Mouse (Mus musculus) lung, postnatal 4 days (tissue): ENCODE measurements around the gene Plekhg4.

Experiments
- DNase-seq, 2 experiments: peaks; one replicate each; pipeline ENCODE4 v3.0.0; 2021

Plekhg4 gene

GRCm38 (mm10) chr8:105373032-105373431 lies at the start of gene Plekhg4:
Plekhg4 (plus strand) TSS chr8:105373274.
- DNase-seq, result no peak

DNA sequence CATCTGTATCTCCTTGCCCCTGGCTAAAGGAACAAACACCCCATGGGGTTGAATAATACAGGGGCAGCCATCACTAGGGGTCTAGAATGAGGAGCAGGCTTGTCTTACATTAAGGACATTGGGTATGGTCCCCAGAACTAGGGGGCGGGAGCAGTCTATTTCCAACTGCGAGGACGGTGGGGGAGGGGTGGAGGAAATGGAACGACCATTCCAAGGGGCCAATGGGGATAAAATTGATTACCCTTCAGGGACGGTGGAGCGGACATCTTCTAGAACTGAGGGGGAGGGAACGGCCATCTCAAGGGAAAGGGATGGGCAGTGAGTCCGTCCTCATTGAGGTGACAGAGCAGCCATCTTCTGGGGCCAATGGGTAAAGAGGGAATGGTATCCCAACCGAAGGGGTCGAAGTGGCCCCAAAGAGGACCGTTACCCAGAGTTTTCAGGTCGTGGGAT lies 47.4 kb upstream of the Plekhg4 start:
- DNase-seq, result peak in 1 of 2 experiments; percentile 24

- peak; percentile 98 for DNase-seq
These were observed 46.9 kb upstream of the Plekhg4 start, which contains the start of the genes Lrrc29 and Tmem208 for GRCm38 (mm10) chr8:105326141-105326672. Lrrc29 (minus strand) TSS chr8:105326278. Tmem208 (plus strand) TSS chr8:105326354.

- DNase-seq, result no peak
These were observed 46.1 kb upstream of the Plekhg4 start for GRCm38 (mm10) chr8:105326968-105327367.

DNA sequence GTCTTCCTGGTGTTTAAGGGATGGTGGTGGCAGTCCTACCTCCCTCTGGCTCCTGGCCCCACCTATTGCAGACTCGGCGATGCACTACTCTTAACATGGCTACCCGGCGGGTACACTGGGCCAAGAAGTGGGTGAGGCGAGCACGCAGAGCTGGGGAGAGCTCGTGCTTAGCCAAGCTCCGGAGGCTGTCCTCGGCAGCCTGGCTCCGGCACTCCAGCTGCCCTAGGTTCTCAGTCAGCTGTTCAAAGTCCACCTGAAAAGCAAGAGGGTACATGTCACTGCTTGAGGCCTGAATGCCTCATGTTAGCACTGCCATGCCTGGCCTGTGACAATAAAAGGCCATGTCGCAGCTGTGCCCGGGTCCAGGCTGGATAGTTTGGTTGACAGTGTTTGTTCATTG lies 42.7 kb upstream of the Plekhg4 start:
- DNase-seq, result no peak

DNA sequence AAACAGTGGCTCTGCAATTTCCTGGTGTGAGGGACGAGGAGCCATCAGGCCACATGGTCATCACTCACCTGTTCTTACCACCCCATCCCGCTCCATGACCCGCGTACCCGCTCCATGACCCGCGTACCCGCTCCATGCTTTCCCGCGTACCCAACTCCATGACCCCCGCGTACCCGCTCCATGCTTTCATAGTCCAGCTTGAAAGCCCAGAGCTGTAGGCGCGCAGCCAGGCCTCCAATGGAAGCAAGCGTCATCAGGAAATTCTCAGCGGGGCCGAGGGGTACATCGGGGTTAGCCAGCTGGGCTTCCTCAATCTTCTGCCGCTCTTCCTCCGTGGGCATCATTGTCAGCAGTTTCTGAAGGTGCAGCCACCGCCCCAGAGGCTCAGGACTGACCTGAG lies 41.6 kb upstream of the Plekhg4 start:
- peak in 1 of 2 experiments; percentile 27 for DNase-seq

DNA sequence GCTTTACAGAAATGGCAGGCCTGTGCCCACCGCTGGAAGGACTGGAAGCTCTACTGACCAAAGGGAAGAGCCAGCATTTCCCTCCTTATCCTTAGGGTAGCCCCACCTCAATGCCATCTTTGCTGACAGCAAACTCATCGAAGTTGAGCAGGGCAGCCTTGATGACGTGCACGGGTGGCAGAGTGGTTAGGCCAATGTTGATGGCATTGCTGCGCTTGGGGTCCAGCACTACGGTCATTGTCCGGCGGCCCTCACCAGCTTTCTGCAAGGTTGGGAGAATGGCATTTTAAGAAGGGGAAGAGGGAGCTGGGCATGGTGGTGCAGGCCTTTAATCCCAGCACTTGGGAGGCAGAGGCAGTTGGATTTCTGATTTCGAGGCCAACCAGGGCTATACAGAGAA lies 41.1 kb upstream of the Plekhg4 start:
- no peak for DNase-seq

GRCm38 (mm10) chr8:105332523-105332922 lies 40.6 kb upstream of the Plekhg4 start:
- no peak for DNase-seq

- peak; percentile 40 to 42 for DNase-seq
These were observed 36.5 kb upstream of the Plekhg4 start for GRCm38 (mm10) chr8:105336373-105337130.

DNA sequence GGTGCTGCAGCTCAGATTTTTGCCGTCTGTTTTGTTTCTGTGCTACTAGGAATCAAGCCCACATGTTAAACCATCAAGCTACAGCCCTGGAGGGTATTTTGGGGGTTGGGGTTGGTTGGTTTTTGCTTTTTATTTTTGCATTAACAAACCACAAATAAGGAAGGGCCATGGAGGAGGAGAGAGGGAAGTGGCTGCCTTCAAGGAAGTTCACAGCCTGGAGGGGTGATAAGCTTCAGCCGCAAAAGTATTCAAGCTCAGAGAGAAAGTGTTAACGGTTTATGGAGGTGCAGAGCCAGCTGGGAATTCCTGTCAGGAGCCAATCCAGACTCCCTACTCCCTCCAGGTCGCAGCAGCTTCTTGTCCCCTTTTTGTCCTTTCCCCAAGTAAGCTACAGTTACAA lies 34.1 kb upstream of the Plekhg4 start:
- no peak for DNase-seq

DNA sequence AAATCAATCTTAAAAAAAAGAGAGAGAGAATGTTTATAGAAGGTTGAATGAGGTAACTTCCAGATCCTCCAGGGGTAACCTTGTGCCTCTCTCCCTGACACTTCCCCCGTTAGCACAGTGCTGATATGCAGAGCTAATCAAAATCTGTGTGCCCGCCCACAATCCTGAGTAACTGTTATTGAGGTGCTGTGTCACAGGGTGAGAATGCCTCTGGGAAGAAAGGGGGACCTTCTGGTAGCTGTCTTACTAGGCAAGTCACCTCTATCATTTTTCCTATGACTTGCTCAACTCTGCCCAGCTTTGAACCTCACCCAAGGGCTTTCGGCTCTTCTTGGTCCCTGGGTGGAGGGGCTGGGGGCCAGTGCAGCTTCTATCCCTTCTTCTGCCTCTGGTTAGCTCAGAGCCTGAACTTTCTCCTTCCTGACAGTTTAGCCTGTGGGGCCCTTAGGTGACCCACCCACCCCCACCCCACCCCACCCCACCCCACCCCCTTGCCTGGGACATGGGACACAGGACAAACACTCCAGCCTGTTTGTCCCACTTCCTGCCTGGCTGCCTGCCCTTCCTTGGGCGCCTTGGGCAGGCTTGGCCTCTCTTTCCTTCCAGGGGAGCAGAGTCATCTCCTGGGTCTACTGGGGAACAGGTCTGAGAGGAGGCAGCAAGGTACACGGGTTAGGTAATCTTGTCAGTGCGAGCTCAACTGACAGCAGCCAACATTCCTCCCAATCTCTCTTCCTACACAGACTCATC lies 33.0 kb upstream of the Plekhg4 start:
- peak; percentile 82 to 90 for DNase-seq

- DNase-seq, result peak; percentile 77 to 94
These were observed 31.7 kb upstream of the Plekhg4 start for GRCm38 (mm10) chr8:105341399-105341798.

GRCm38 (mm10) chr8:105342768-105343167 lies 30.3 kb upstream of the Plekhg4 start:
- DNase-seq, result no peak

DNA sequence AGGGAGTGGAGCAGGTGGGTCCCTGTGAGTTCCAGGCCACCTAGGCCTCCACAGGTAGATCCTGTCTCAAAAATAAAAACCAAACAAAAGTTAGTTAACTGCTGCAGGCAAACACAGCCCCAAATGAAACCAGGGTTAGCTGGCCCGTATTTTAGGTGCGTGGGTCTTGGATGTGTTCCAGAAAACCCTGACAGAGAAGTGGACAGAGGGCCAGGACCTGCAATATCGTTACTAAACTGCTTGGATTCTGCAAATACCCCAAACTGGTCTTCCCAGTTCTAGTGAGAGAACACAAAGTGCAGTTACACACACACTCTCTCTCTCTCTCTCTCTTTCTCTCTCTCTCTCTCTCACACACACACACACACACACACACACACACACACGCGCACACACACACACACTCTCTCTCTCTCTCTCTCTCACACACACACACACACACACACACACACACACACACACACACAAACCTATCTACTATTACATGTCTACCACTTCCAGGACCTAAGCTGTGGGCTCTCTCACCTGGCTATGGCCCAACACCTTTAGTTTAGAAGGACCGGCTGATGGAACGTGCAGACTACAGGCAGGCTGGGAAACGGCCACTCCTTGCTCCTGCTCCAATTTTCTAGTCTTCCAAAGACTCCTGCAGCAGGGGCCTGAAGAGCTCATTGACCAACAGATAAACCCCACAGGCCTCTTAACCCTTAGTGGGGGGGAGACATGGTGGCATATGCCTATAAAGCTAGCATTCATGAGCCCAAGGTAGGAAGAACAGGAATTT lies 29.1 kb upstream of the Plekhg4 start:
- peak; percentile 47 to 50 for DNase-seq

- DNase-seq, result peak; percentile 64 to 67
These were observed 27.8 kb upstream of the Plekhg4 start for GRCm38 (mm10) chr8:105345061-105345975.

GRCm38 (mm10) chr8:105346611-105347427 lies 26.3 kb upstream of the Plekhg4 start:
- peak; percentile 83 to 94 for DNase-seq

GRCm38 (mm10) chr8:105347428-105348221 lies 25.4 kb upstream of the Plekhg4 start, which contains the start of gene Fhod1:
Fhod1 (minus strand) TSS chr8:105347953.
- peak; percentile 98 for DNase-seq

DNA sequence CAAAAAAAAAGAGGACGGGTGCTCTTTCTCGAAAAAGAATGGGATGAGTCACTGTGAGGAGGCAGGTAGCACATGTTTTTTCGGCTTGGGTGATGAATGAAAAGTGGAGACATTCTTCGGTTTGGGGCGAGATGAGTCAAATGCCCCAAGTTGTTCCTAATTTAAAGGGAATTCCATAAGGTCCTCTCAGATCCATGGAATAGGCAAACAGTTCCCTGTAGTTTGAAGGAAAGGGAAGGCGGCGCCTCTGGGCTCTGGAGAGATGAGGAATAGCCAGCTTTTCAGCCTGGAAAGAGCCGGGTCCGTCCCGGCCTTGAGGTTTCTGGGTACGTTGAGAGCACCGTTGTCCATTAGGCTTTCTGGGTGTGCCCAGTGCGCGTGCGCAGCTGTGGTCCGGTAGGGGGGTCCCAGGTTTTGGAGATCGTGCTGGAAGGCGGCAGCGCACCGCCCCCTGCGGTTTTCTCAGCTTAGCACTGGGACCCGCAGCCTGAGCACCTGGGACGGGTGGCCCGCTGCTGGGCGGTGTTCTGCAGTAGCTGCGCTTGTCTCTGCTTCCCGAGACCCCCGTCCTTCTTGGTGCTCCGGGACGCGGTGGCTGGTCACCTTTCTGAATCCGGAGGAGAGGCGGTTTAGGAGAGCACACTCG lies 24.5 kb upstream of the Plekhg4 start, which contains the start of gene Slc9a5:
Gene Slc9a5, plus strand, starts transcription at position 394 of the 646 bp plus-strand sequence.
- peak; percentile 72 to 81 for DNase-seq
